Mouse (Mus musculus) CD4-positive, CD25-positive, alpha-beta regulatory T cell, adult 4 months (primary cell): ENCODE data around the gene Gm14434. TPM values are rescaled to one million over a fixed set of nuclear protein-coding genes. Genes with fewer than 3 reads are reported as not detected.
"Not testable (repeated sequence)": the region's sequence is repeated elsewhere in the genome, so short reads cannot be mapped to it uniquely, and the experiment has no call there.

Experiments used
- ATAC-seq: one replicate; pipeline ENCODE4 v1.8.0; 2017
- polyA plus RNA-seq, 2 experiments: library from polyadenylated mRNA; unstranded; fragments of 100-300 nt; shearing (Covaris generic); gene quantifications; one replicate each; pipeline ENCODE4 v1.2.1; 2017

Gene Gm14434
- 10 to 100 TPM in 1 of 2 experiments, 1 to 10 TPM in 1; 3.7 to 11.3 TPM for polyA plus RNA-seq

DNA sequence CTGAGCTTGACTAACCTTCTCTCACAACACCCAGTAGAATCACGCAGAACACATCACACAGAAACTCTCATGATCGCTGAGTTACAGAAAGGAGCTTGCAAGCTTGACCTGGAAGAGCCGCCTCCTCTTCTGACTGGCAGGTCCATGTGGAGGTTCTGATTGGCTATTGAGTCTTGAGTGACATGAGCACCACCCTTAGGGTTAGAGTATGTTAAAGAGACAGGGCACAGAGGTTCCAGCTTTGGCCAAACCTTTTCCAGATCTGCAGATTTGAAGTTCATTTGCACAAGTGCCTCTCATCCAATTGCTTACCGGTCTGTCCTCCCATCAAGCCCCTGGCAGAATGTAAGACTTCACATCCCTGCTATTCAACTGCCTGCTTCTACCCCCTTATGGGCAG lies at the start of gene Gm14434:
Gene Gm14434, minus strand, starts transcription at position 101 of the 400 bp plus-strand sequence.
- ATAC-seq, result not testable (repeated sequence)

DNA sequence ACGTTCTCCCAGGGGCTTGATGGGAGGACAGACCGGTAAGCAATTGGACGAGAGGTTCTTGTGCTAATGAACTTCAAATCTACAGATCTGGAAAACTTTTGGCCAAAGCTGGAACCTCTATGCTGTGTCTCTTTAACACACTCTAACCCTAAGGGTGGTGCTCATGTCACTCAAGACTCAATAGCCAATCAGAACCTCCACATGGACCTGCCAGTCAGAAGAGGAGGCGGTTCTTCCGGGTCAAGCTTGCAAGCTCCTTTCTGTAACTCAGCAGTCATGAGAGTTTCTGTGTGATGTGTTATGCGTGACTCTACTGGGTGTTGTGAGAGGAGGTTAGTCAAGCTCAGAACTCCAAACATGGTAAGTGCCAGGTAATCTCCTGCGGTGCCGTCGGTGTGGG lies 34.2 kb upstream of the Gm14434 start, which contains the start of gene Zfp967:
Gene Zfp967, plus strand, starts transcription at position 301 of the 400 bp plus-strand sequence.
- not testable (repeated sequence) for ATAC-seq

DNA sequence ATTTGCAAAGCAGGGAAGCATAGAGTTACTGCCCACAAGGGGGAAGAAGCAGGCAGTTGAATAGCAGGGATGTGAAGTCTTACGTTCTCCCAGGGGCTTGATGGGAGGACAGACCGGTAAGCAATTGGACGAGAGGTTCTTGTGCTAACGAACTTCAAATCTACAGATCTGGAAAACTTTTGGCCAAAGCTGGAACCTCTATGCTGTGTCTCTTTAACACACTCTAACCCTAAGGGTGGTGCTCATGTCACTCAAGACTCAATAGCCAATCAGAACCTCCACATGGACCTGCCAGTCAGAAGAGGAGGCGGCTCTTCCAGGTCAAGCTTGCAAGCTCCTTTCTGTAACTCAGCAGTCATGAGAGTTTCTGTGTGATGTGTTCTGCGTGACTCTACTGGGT lies 63.3 kb downstream of the Gm14434 start, which contains the start of gene Gm14435:
Gene Gm14435, plus strand, starts transcription at position 301 of the 400 bp plus-strand sequence.
- not testable (repeated sequence) for ATAC-seq

Other genes with a start within 250 kb of the Gm14434 start
- not detected for gene Gm11009, start 167.3 kb downstream of the Gm14434 start, polyA plus RNA-seq
- 1 to 10 TPM; 8.6 to 9.7 TPM for gene Gm14435, start 63.2 kb downstream of the Gm14434 start, polyA plus RNA-seq
- not detected for gene Zfp967, start 34.3 kb upstream of the Gm14434 start, polyA plus RNA-seq
- gene Gm14308, start 149.6 kb upstream of the Gm14434 start, polyA plus RNA-seq, result 1 to 10 TPM; 2.8 to 4.4 TPM
- 1 to 10 TPM; 6.8 to 7.3 TPM for gene Zfp973, start 183.7 kb upstream of the Gm14434 start, polyA plus RNA-seq
- 10 to 100 TPM in 1 of 2 experiments, 1 to 10 TPM in 1; 9.9 to 10.9 TPM for gene Gm14305, start 221.5 kb upstream of the Gm14434 start, polyA plus RNA-seq